Mouse (Mus musculus) bone marrow macrophage, adult 2 months (primary cell): ENCODE measurements around the gene Olfr959.

ENCODE experiments used
- CTCF ChIP-seq: IDR thresholded peaks from 2 replicates; pipeline ENCODE4 v1.5.1; 2012; ENCODE audit warnings: low read depth, mild to moderate bottlenecking, low read length, moderate library complexity
- POLR2A ChIP-seq: IDR thresholded peaks from 2 replicates; pipeline ENCODE4 v1.6.1; 2012; ENCODE audit warnings: mild to moderate bottlenecking, low read depth, low read length, borderline replicate concordance

GRCm38 (mm10) chr9:39575469-39575868 lies at the start of gene Olfr959:
- TF ChIP-seq CTCF = no peak
- no peak for TF ChIP-seq POLR2A
